Mouse (Mus musculus): ENCODE data around the gene Zbtb49. TPM values are rescaled to one million over a fixed set of nuclear protein-coding genes. Genes with fewer than 3 reads are reported as not detected.

Zbtb49 gene
- total RNA-seq, 2 experiments from 2014 or later = 17.5 to 19.6 TPM

DNA sequence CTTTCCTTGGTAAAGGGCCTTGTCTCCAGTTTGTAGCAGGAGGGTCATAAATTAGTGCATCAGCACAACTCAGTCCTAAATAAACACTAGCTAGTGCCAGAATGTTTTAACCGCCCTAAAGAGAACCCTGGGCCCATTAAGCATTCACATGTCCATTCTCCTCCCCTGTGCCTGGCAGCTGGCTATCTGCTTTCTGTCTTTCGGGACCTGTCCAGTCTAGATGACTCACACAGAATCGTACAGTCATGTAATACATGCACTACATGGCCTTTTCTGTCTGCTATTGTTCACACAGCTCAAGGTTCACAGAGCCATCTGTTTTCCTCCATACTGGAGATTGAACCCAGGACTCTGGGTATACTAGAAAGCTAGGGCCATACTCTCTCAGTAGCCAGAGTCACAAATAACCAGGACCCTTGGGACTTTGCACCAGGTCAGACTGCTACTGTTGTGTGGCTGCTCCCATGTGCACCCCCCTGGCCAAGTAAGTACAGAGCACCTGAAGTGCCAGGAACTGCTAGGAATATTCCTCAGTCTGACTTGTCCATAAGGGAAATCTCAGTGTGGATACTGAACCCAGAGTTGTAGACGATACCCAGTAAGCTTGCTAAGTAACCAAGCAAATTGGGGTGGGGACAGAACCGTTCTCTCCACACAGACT is 23.3 kb downstream of the Zbtb49 start:
- DNase-seq (ENCODE audit: low spot score in 2 of 2) = no peak

DNA sequence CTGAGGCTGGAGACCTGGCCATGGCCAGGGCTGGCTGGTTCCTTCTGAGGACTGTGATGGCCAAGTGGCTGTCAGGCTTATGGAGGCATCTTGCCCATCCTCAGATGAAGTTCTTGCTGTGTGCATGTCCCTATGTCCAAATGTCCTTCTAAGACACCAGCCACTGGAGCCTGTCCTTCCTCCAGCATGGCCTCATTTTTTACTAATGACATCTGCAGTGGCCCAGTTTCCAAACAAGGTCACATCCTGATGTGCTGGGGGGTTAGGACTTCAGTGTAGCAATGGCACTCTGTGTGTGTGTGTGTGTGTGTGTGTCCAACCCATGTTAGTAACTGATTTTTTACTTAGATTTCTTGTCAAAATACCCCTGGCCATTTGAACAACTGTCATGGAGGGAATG is 24.3 kb downstream of the Zbtb49 start:
- no peak for DNase-seq (ENCODE audit: low spot score in 2 of 2)

DNA sequence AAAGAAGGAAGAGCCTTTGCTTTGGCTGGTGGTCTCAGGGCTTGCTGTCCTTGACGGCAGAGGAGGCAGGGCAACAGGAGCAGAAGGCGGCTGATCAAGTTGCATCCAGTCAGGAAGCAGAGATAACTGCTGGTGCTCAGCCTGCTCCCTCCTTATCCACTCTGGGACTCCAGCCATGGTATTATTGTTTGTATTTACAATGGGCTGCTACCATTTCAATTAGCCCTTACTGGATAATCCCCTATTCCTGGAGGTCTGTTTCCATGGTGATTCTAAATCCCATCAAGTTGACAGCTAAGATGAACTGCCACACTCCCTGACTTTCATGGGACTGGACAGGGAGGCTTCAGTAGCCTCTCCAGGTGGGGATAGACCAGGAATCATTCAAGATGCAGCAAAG is 25.3 kb downstream of the Zbtb49 start:
- DNase-seq (ENCODE audit: low spot score in 2 of 2) = no peak

DNA sequence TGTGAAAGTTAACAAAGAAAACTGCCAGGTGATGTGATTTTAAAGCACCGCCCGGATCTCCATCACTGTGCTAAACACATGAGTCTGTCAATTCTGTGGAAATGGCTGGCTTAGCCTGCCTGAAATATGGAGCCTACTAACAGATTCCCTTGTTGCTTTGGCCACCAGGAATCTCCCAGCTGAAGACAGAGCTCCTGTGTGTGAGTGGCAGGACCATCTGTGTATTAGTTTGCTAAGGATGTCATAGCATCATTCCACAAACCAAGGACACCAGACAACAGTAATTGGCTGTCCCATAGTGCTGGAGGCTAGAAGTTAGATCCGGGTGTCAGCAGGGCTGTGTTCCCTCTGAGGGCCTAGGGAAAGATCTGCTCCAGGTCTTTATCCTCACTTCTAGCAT is 29.4 kb downstream of the Zbtb49 start:
- no peak for DNase-seq (ENCODE audit: low spot score in 2 of 2)

DNA sequence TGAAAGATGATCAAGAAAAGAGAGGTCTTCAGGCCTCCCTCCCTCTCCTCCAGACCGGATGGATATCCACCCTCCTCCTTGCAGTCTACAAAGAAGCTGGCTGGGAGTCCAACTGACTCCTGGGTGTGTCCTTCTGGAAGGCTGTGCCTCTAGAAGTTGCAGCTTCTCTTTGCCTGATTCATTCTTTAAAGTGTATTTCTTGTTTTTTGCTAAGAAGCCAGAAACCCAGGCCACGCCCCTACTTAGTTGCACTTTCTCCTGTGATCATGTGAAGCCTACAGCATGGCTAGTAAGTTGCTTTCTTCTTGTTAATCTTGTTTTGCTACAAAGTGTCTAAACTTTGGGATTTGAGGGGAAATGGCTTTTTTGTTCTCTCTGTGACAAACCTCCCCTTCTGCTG is 33.3 kb downstream of the Zbtb49 start:
- no peak for DNase-seq (ENCODE audit: low spot score in 2 of 2)

DNA sequence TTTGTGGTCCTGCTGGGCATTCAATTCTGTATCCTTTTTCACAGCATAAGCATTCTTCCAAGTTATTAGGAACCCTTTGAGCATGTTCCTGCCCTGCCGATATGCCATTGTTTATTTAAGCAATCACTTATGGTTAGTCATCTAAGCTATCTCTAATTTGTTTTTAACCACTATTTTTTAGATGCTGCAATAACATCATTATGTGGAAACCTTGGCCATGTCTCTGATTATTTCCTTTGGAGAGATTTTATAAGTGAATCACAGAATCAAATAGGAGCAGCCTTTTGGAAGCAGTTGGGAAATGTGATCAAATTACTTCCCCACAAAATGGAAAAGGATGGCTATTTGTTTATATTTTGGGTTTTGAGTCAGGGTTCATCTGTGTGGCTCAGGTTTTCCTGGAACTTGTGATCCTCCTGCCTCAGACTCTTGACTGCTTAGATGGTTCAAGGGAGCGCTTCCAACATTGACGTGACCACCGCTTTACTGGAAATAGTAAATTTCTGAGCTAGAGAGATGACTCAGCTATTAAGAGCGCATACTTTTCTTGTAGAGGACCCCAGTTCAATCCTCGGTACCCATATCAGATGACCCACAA is 35.5 kb downstream of the Zbtb49 start:
- no peak for DNase-seq (ENCODE audit: low spot score in 2 of 2)

DNA sequence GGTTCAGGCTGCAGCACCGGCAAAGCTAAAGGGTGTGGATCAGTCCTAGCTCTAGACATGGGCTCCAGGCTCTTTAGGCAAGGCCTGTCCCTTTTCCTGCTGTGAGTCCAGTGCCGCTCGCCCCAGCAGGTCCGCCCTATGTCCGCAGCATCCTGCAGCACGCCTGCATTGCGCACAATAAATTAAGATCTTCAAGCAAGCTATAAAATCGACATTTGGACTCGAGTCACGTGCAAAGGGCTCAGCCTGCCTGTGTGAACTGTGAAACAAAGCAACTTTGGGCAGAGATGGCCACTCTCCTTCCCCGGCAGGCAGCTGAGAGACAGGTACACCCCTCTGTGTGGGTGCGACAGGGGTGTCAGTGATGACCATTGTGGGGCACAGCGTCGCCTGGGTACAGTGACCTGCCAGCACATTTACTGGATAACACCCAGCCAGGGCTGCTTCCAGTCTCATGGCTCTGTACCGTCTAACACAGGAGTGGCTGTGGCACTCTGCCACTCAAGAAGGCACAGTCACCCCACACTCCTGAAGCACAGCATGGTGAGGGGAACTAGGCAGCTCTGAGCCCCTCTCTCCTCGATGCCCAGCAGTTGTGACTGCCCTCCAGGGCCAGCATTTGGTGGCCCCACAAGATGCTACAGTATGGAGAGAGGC is 45.9 kb downstream of the Zbtb49 start:
- DNase-seq (ENCODE audit: low spot score in 2 of 2) = no peak

DNA sequence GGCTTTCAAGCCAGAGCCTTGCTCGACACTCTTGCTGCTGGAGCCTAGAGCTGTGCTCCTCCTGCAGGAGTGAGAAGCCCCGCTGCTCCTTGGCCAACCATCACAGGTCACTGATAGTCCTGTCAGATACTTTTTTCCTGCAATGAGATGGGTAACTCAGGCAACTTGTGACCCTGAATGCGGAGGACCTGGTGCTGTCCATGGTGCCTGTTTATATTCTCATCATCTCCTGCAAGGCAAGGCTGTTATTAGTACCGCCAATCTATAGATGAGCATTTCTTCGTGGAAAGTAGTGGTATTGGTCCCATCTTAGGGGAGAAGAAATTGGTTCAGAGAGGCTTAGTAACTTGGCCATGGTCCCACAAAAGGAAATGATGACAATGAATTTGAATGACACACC is 46.5 kb downstream of the Zbtb49 start:
- DNase-seq (ENCODE audit: low spot score in 2 of 2) = no peak

DNA sequence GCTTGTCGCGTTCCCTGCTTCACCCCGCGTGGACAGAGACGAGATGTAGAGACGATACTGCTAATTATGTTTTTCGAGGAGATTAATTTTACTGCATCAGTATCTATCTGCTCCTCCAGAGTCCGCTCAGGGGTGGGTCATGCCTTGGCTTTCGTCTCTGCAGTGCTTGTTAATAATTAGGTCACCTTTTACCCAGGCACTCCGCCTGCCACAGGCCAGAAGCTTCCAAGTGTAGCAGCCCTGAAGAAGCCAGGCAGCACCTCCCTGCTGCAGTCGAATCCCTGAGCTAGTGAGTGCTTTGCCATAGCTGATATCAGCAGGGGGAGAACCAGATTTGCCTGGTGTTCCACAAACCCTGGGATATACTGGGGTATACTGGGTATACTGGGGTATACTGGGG is 51.8 kb downstream of the Zbtb49 start:
- no peak for DNase-seq (ENCODE audit: low spot score in 2 of 2)

DNA sequence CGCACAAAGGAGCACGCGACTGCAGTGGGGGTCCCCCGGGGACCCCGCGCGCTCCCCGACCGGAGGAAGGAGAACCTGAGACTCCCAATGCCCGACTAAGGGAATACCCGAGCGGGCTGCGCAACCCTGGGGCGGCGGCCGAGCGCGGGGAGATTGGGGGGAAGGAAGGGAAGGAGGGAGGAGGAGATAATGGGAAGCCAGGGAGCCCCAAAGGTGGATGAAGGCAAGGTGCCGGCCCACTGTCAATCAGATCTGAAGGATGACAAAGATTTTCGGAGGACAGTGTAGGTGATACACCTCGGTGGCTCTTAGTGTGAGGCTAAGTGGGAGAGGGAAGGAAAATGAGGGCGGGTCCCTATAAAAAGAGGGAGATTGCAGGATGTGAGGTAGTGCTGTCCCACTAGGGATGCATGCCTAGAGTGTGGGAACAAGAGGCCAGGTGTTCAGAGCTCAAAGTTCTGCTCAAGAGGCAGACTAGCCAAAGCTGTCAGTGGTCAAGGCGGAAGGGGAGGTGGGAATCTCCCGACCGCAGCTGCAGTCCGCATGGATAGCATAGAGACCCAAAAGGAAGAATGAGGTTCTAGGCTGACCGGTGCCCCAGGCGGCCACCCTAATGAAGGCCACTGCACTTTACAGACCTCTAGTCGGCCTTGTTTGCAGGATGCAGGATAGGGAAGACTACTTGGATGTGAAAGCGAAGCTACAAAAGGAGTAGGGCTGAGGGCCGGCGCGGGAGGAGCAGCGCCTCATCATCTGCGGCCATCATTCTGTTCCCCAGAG is 60.4 kb downstream of the Zbtb49 start, which contains the start of gene Nsg1:
TSS of gene Nsg1 (minus strand) at position 274 of the 780 bp plus-strand sequence.
- DNase-seq (ENCODE audit: low spot score in 2 of 2) = no peak

DNA sequence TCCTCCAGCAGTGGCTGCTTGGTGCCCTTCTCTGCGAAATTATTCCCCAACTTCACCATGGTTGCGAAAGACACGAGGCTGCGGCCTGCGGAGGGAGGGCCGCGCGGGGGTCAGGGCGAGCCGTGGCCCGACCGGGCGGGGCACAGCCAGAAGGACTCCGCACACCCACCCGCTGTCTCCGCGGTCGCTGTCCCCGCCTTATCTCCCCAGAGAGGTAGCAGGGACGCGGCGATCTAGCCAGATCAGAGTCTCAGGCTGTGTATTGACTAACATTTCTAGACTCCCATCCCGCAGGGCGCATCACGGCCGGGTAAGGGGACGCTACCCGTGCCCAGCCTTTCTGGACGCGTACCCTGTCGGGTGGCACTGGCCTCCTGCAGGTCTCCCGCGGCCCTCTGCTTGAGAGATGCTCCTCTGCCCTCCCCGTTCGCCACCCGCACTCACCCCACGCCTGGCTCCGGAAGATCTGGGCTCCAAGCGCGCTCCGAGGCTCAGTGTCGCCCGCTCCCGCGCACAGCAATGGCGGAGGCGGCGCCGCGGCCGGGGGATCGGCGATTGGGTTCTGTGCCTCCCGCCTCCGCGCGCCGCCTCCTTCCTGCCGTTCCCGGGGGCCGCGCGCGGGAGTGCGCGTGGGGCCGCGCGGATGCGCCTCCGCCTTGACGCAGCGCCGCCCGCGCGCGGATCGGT is 61.2 kb downstream of the Zbtb49 start:
- DNase-seq (ENCODE audit: low spot score in 2 of 2) = peak; percentile 72 to 83

DNA sequence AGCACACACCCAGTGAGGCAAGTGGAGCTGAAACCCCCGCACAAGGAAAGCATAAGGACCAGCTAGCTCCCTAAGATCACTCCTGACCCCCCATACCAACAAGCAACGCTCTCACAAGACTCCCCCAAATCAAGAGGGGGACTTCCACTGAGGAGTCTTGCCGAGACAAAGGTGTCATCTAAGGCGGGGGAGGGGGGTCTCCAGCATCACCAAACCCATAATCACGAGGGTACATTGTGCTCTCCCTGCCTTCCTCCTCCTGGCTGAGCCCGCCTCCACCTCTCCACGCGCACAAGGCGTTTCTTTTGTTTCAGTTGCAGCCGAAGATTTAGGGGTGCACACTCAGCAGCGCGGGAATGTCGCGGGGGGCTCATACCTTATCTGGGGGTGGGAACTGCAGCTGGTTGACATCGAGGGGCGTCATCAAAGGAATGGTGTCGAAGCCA is 61.7 kb downstream of the Zbtb49 start:
- DNase-seq (ENCODE audit: low spot score in 2 of 2) = peak in 1 of 2 experiments; percentile 47

DNA sequence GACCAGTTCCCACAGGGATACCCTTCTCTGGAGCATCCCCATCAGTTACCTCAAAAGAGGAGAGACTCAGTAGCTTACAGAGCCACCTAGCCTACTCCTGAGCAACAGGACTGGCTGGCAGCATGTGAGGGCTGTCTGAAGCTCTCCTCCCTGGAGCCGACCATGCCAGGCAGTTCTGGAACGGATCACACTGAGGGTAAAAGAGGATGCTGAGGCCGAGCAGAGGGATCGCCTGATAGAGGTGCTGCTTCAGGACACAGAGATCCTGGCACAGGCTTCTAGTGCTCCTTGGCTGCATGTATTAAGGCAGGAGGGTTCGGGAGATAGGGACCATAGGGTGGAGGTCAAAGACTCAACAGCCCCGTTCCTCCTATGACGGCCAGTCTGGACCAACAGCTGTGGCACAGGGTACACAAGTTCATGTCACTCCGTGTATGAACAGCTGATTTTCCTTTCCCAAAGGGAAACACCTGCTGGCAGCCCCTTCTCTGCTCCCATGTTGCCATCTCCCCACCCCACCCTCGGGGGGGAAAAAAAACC is 62.7 kb downstream of the Zbtb49 start:
- peak in 1 of 2 experiments; percentile 15 for DNase-seq (ENCODE audit: low spot score in 2 of 2)

DNA sequence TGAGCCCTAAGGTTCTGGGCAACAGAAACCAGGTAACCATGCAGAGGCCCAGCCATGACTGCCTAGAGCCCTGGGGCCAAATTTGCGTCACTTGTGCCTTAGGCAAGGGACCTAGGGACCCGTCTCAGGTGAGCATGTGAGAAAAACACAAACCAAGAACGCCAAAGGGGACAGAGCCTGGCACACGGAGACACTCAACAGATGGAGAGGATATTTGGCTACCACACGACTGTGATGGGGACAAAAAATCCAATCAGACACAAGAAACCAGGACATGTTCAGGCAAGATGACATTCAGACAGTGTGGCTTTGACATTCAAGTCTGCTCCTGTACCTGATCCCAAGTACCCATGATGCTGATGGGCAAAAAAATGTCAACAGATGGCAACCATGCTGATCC is 66.6 kb downstream of the Zbtb49 start:
- DNase-seq (ENCODE audit: low spot score in 2 of 2) = peak in 1 of 2 experiments; percentile 3

DNA sequence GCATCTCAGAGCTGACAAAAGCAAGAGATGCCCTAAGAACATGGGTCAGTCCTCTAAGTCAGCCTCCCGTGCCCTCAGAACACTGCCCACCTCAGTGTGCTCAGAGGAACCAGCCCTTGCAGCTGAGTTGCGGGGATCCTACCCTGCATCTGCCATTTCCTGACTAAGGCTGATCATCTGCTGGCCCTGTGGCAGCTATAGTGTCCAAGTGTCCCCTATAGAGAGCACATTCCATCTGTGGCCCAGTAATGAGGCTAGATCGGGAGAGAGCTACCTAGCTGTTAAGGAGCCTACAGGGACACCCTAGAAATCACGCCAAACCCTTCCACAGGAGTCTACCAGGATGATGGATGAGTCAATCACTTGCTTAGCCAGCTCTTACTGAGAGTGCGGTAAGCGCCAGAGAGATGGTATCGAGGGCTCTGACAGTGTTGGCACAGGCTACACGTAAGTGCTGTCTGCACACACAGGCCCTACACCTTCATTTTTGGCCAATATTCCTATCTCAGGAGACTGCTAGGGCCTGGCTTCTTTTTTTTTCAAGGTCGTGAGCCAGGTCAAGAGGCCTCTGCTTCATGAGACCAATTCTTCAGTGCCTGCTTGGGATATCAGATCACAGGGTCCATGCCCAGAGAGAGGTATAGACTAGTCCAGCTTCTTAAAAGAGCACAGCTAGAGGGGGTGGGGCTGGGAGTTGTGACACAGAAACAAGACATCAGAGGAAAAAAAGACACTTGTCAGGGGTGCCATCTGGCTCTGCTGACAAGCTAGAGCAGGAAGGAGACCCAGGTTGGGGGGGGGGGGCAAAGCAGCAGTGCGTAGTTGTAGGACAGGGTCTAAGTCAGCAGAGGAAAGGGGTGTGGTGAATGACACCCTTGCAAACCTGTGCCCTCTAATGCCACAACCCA is 67.8 kb downstream of the Zbtb49 start:
- DNase-seq (ENCODE audit: low spot score in 2 of 2) = peak in 1 of 2 experiments; percentile 23

DNA sequence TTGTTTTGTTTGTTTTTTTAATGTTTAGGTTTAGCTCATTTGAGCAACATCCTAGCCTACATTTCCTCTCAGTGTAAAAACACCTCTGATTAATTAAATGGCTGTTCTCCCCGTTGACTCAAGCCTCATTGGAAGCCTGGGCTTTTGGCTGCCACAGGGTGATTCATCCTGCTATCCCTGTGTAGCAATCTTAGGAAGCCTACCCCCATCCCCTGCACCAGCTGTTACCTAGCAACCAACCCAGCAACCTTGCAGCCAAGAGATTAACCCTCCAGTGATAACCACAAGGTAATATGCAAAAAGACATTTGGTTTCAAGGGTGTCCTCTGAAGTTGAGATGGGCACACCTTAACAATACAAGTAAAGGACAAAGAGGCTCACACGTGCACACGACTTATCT is 69.0 kb downstream of the Zbtb49 start:
- peak; percentile 17 to 56 for DNase-seq (ENCODE audit: low spot score in 2 of 2)

DNA sequence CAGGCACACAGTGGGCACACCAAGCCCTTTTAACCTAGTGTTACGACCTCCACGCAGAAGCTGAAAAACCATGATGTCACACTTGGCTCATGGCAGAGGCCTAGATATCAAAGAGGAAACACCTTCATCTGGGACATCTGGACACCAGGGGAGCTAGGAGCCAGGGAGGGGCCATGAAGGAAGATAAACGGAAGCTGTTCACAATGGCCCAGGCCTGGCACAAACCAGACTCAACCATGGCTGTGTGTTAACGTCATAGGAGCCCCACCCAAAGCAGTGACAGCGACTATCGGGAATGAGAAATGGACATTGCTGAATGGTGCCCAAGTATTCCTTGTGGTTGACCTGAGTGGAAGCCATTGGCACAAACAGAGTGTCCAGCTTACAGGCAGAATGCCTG is 73.7 kb downstream of the Zbtb49 start:
- no peak for DNase-seq (ENCODE audit: low spot score in 2 of 2)

DNA sequence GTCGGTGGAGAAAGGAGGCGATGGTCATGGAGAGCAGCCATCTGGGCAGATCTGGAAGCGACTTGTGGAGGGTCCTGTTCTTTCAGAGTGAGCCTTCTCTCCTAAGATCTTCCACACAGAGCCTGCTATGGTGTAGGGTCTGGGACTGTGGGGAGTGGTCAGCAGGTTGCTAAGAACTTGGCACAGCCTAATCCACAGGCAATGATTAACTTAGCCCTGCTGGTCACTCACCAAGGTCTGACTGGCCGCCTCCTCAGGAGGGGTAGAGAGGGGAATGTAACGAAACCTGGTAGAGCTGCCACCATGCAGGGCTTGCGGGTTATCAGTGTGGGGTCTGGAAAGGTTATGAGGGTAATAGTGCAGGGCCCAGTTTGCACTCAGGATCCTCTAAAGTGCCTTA is 79.4 kb downstream of the Zbtb49 start:
- DNase-seq (ENCODE audit: low spot score in 2 of 2) = no peak
